Mouse (Mus musculus): ENCODE results near the gene Atg16l1. TPM values are rescaled to one million over a fixed set of nuclear protein-coding genes. Genes with fewer than 3 reads are reported as not detected.

Gene Atg16l1
- polyA plus RNA-seq, 1 experiment from 2014 or later = 31.5 TPM

- H3K4me3 ChIP-seq (ENCODE audit: low read depth, low read length) = no peak overlapping the region
- TF ChIP-seq CTCF (IDR thresholded peaks at IDR 0.05; ENCODE audit: low read depth) = no peak
- no peaks in the 10 kb centered on the region for H3K9me3 ChIP-seq (ENCODE audit: low read depth, low read length)
- no peak overlapping the region for H3K4me2 ChIP-seq
- 80% methylated on average over 4 of the region's 4 CpGs for WGBS
- no peaks in the 10 kb centered on the region for H3K4me1 ChIP-seq (ENCODE audit: insufficient read depth)
- DNase-seq (no peak), ATAC-seq (ENCODE audit: insufficient read depth) (no peak)
- H3K36me3 ChIP-seq (ENCODE audit: insufficient read depth) = peaks cover 58% of the 10 kb centered on the region
- H3K27ac ChIP-seq (ENCODE audit: low read depth) = no peak overlapping the region
- no peaks in the 10 kb centered on the region for H3K27me3 ChIP-seq (ENCODE audit: insufficient read depth, low read length)
- H3K9ac ChIP-seq = no peak overlapping the region
Observed at GRCm38 (mm10) chr1:87792438-87793137, 36.9 kb downstream of the Atg16l1 start.

- no peak overlapping the region for H3K4me2 ChIP-seq
- no peaks in the 10 kb centered on the region for H3K27me3 ChIP-seq (ENCODE audit: insufficient read depth, low read length)
- DNase-seq (no peak), ATAC-seq (ENCODE audit: insufficient read depth) (no peak)
- WGBS = 92% methylated on average over 6 of the region's 6 CpGs
- peaks cover 55% of the 10 kb centered on the region for H3K36me3 ChIP-seq (ENCODE audit: insufficient read depth)
- no peak overlapping the region for H3K9ac ChIP-seq
- H3K4me1 ChIP-seq (ENCODE audit: insufficient read depth) = no peaks in the 10 kb centered on the region
- no peaks in the 10 kb centered on the region for H3K9me3 ChIP-seq (ENCODE audit: low read depth, low read length)
- no peak for TF ChIP-seq CTCF (IDR thresholded peaks at IDR 0.05; ENCODE audit: low read depth)
- no peak overlapping the region for H3K4me3 ChIP-seq (ENCODE audit: low read depth, low read length)
- H3K27ac ChIP-seq (ENCODE audit: low read depth) = no peak overlapping the region
Observed at GRCm38 (mm10) chr1:87793138-87793449, 37.4 kb downstream of the Atg16l1 start.

- H3K36me3 ChIP-seq (ENCODE audit: insufficient read depth) = peaks cover 18% of the 10 kb centered on the region; the same call in 1 of the 2 replicates
- no peak overlapping the region for H3K4me3 ChIP-seq (ENCODE audit: low read depth, low read length)
- no peaks in the 10 kb centered on the region for H3K9me3 ChIP-seq (ENCODE audit: low read depth, low read length)
- no peak for TF ChIP-seq CTCF (IDR thresholded peaks at IDR 0.05; ENCODE audit: low read depth)
- no peaks in the 10 kb centered on the region for H3K4me1 ChIP-seq (ENCODE audit: insufficient read depth)
- H3K9ac ChIP-seq = no peak overlapping the region
- DNase-seq = no peak
- WGBS = 58% methylated on average over 1 of the region's 1 CpGs
- H3K4me2 ChIP-seq = no peak overlapping the region
- no peak overlapping the region for H3K27ac ChIP-seq (ENCODE audit: low read depth)
- no peaks in the 10 kb centered on the region for H3K27me3 ChIP-seq (ENCODE audit: insufficient read depth, low read length)
- no peak for ATAC-seq (ENCODE audit: insufficient read depth)
Observed at GRCm38 (mm10) chr1:87797702-87798101, 42.0 kb downstream of the Atg16l1 start.

GRCm38 (mm10) chr1:87798306-87798705, 42.6 kb downstream of the Atg16l1 start:
- ATAC-seq (ENCODE audit: insufficient read depth) = no peak
- H3K27ac ChIP-seq (ENCODE audit: low read depth) = no peak overlapping the region
- no peaks in the 10 kb centered on the region for H3K4me1 ChIP-seq (ENCODE audit: insufficient read depth)
- DNase-seq = no peak
- no peak overlapping the region for H3K9ac ChIP-seq
- peaks cover 12% of the 10 kb centered on the region; the same call in 1 of the 2 replicates for H3K36me3 ChIP-seq (ENCODE audit: insufficient read depth)
- TF ChIP-seq CTCF (IDR thresholded peaks at IDR 0.05; ENCODE audit: low read depth) = no peak
- H3K9me3 ChIP-seq (ENCODE audit: low read depth, low read length) = no peaks in the 10 kb centered on the region
- 88% methylated on average over 2 of the region's 2 CpGs for WGBS
- no peak overlapping the region for H3K4me2 ChIP-seq
- no peaks in the 10 kb centered on the region for H3K27me3 ChIP-seq (ENCODE audit: insufficient read depth, low read length)
- H3K4me3 ChIP-seq (ENCODE audit: low read depth, low read length) = no peak overlapping the region

- no peaks in the 10 kb centered on the region for H3K27me3 ChIP-seq (ENCODE audit: insufficient read depth, low read length)
- ATAC-seq (ENCODE audit: insufficient read depth) (no peak), DNase-seq (no peak)
- no peak for TF ChIP-seq CTCF (IDR thresholded peaks at IDR 0.05; ENCODE audit: low read depth)
- H3K9ac ChIP-seq = no peak within 1 kb of the TSS
- 53% methylated on average over 6 of the region's 6 CpGs for WGBS
- H3K9me3 ChIP-seq (ENCODE audit: low read depth, low read length) = no peaks in the 10 kb centered on the region
- H3K4me3 ChIP-seq (ENCODE audit: low read depth, low read length) = no peak within 1 kb of the TSS
- H3K36me3 ChIP-seq (ENCODE audit: insufficient read depth) = no peaks in the 10 kb centered on the region
- H3K4me1 ChIP-seq (ENCODE audit: insufficient read depth) = no peaks in the 10 kb centered on the region
- no peak within 1 kb of the TSS for H3K4me2 ChIP-seq
- no peak within 1 kb of the TSS for H3K27ac ChIP-seq (ENCODE audit: low read depth)
Observed at GRCm38 (mm10) chr1:87803576-87803975, 47.9 kb downstream of the Atg16l1 start, which contains the start of gene Sag. Sag (plus strand) TSS chr1:87803680.

GRCm38 (mm10) chr1:87807751-87808150, 52.1 kb downstream of the Atg16l1 start:
- H3K27ac ChIP-seq (ENCODE audit: low read depth) = no peak overlapping the region
- ATAC-seq (ENCODE audit: insufficient read depth) (no peak), DNase-seq (no peak)
- H3K9ac ChIP-seq = no peak overlapping the region
- no peaks in the 10 kb centered on the region for H3K4me1 ChIP-seq (ENCODE audit: insufficient read depth)
- no peaks in the 10 kb centered on the region for H3K36me3 ChIP-seq (ENCODE audit: insufficient read depth)
- no peaks in the 10 kb centered on the region for H3K9me3 ChIP-seq (ENCODE audit: low read depth, low read length)
- no peak for TF ChIP-seq CTCF (IDR thresholded peaks at IDR 0.05; ENCODE audit: low read depth)
- no peaks in the 10 kb centered on the region for H3K27me3 ChIP-seq (ENCODE audit: insufficient read depth, low read length)
- WGBS = 81% methylated on average over 1 of the region's 1 CpGs
- H3K4me2 ChIP-seq = no peak overlapping the region
- H3K4me3 ChIP-seq (ENCODE audit: low read depth, low read length) = no peak overlapping the region

- no peaks in the 10 kb centered on the region for H3K27me3 ChIP-seq (ENCODE audit: insufficient read depth, low read length)
- no peaks in the 10 kb centered on the region for H3K36me3 ChIP-seq (ENCODE audit: insufficient read depth)
- H3K9ac ChIP-seq = no peak overlapping the region
- ATAC-seq (ENCODE audit: insufficient read depth) (no peak), DNase-seq (no peak)
- WGBS = 88% methylated on average over 7 of the region's 7 CpGs
- no peak overlapping the region for H3K27ac ChIP-seq (ENCODE audit: low read depth)
- H3K4me1 ChIP-seq (ENCODE audit: insufficient read depth) = no peaks in the 10 kb centered on the region
- TF ChIP-seq CTCF (IDR thresholded peaks at IDR 0.05; ENCODE audit: low read depth) = no peak
- H3K4me2 ChIP-seq = no peak overlapping the region
- H3K4me3 ChIP-seq (ENCODE audit: low read depth, low read length) = no peak overlapping the region
- no peaks in the 10 kb centered on the region for H3K9me3 ChIP-seq (ENCODE audit: low read depth, low read length)
Observed at GRCm38 (mm10) chr1:87811391-87811790, 55.7 kb downstream of the Atg16l1 start.
